Mouse (Mus musculus) intestine, embryonic 14.5 days (tissue): ENCODE data around the gene Myh10. TPM values are rescaled to one million over a fixed set of nuclear protein-coding genes. Genes with fewer than 3 reads are reported as not detected.

ENCODE experiments used
- ATAC-seq: fragments of 200-750 bp; cut with Nextera tagmentation; replicated peaks from 2 replicates; pipeline ENCODE4 v1.8.0; 2017; ENCODE audit warnings: low read depth, moderate number of reproducible peaks, moderate TSS enrichment, moderate library complexity; ENCODE audit not compliant: low FRiP score, low TSS enrichment
- DNase-seq: peaks from one replicate; pipeline ENCODE4 v3.0.0-alpha.2; 2018; ENCODE audit warnings: low spot score
- H3K27ac ChIP-seq: fragments of 300-500 bp; sonication (generic); 2 replicates; pipeline ENCODE4 v1.5.1; 2014; ENCODE audit warnings: low read depth, mild to moderate bottlenecking, control low read depth
- H3K27me3 ChIP-seq: fragments of 300-500 bp; sonication (generic); replicated peaks from 2 replicates; pipeline ENCODE4 v1.6.1; 2014; ENCODE audit warnings: low read length, control low read depth; ENCODE audit not compliant: control insufficient read depth, insufficient read depth
- H3K36me3 ChIP-seq: fragments of 300-500 bp; sonication (generic); 2 replicates; pipeline ENCODE4 v1.6.1; 2014; ENCODE audit warnings: low read length, control low read depth; ENCODE audit not compliant: control insufficient read depth, insufficient read depth
- H3K4me1 ChIP-seq: fragments of 300-500 bp; sonication (generic); replicated peaks from 2 replicates; pipeline ENCODE4 v1.6.1; 2014; ENCODE audit warnings: low read length, control low read depth, mixed read lengths; ENCODE audit not compliant: control insufficient read depth, insufficient read depth
- H3K4me2 ChIP-seq: fragments of 300-500 bp; sonication (generic); 2 replicates; pipeline ENCODE4 v1.6.1; 2014; ENCODE audit warnings: low read length
- H3K4me3 ChIP-seq: fragments of 300-500 bp; sonication (generic); 2 replicates; pipeline ENCODE4 v1.5.1; 2014; ENCODE audit warnings: low read depth, low read length, control low read depth, mixed read lengths
- H3K9ac ChIP-seq: fragments of 300-500 bp; sonication (generic); 2 replicates; pipeline ENCODE4 v1.6.1; 2014; ENCODE audit warnings: mild to moderate bottlenecking, low read length
- H3K9me3 ChIP-seq: fragments of 300-500 bp; sonication (generic); 2 replicates; pipeline ENCODE4 v1.6.1; 2016; ENCODE audit warnings: low read length, control low read depth; ENCODE audit not compliant: control insufficient read depth
- WGBS: fragments of 180-500 bp; shearing (Covaris S2); extraction: QIAGEN DNeasy Blood & Tissue Kit; methylation state at CpG from one replicate; pipeline ENCODE4 v1.1.7; 2014; 5-methylcytosine and 5-hydroxymethylcytosine counted together
- polyA plus RNA-seq: library from polyadenylated mRNA; unstranded; fragments of >200 nt; fragmentation: Nextera tagmentation; extraction: Ambion mirVana; gene quantifications from 2 replicates; pipeline ENCODE4 v1.2.1, GENCODE M21; 2014

The Myh10 gene
- polyA plus RNA-seq, 1 experiment from 2014 or later: 108 TPM

DNA sequence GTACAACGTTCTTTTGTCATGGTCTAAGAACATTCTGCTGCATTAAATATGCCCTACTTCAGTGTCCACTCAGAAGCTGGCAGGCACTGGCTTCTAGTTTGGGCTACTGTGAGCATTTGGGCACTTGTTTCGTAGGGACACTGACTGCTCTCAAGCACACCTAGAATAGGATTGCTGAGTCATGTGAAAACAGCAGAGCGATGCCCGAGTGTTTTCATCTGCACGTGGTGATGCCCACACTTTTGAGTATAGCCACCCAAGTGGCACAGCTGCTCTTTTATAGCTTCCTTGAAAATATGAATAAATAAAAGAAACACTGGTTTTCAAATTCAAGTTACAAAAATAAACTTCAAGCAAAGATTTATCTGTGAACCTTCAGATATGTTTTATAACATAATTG is 56.8 kb downstream of the Myh10 start:
- peaks cover 61% of the 10 kb centered on the region for H3K36me3 ChIP-seq
- no peak overlapping the region for H3K4me3 ChIP-seq
- ATAC-seq (no peak), DNase-seq (no peak)
- H3K27ac ChIP-seq: no peak overlapping the region
- H3K27me3 ChIP-seq: no peaks in the 10 kb centered on the region
- WGBS: 84% methylated on average over 5 of the region's 5 CpGs
- H3K9me3 ChIP-seq: no peaks in the 10 kb centered on the region
- no peak overlapping the region for H3K4me2 ChIP-seq
- no peak overlapping the region for H3K9ac ChIP-seq
- no peaks in the 10 kb centered on the region for H3K4me1 ChIP-seq

DNA sequence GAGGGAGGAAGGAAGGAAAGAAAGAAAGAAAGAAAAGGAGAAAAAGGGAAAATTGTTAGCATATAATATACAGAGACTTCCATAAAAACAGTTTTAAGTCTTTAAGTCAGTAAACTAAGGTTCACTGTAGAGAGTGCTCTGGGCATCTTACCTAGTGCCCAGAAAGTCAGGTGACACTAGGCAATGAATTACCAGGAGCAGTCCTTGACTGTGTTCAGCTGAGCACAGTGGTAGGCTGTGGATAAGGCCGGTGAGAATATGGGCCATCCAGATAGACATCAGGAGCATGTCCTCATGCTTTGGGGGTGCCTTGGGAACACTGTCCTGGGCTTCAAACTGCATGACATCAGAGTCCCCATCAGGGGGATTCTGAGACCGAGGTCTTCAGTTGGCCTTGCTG is 58.8 kb downstream of the Myh10 start:
- Histone ChIP-seq H3K9ac (no peak overlapping the region), H3K4me2 (no peak overlapping the region), H3K9me3 (no peaks in the 10 kb centered on the region), H3K36me3 (peaks cover 72% of the 10 kb centered on the region), H3K27ac (no peak overlapping the region), H3K4me1 (no peaks in the 10 kb centered on the region), H3K4me3 (no peak overlapping the region), H3K27me3 (no peaks in the 10 kb centered on the region)
- DNase-seq: no peak
- no peak for ATAC-seq
- WGBS: 86% methylated on average over 2 of the region's 2 CpGs

DNA sequence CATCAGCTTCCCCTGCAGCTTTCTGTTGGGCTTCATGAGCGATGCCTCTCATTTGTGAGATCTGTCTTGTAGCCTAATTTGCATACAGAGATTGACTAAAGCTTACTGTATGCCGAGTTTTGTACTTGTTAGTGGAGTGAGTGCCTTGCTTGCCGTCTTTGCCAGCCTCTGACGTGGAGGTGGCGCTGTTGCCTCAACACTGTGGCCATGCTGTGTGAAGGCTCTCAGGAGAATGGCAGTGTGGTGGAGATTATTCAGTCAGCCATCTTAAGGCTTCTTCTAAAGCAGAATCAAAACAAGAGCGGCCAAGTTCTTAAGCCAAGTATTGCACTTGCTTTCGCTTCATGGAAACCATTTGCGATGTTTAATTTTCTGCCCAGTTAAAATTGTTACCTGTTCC is 59.6 kb downstream of the Myh10 start:
- H3K36me3 ChIP-seq: peaks cover 65% of the 10 kb centered on the region
- no peak overlapping the region for H3K27ac ChIP-seq
- H3K4me1 ChIP-seq: no peaks in the 10 kb centered on the region
- ATAC-seq: no peak
- no peak for DNase-seq
- 81% methylated on average over 8 of the region's 8 CpGs for WGBS
- H3K27me3 ChIP-seq: no peaks in the 10 kb centered on the region
- H3K4me3 ChIP-seq: no peak overlapping the region
- no peaks in the 10 kb centered on the region for H3K9me3 ChIP-seq
- no peak overlapping the region for H3K4me2 ChIP-seq
- H3K9ac ChIP-seq: no peak overlapping the region

DNA sequence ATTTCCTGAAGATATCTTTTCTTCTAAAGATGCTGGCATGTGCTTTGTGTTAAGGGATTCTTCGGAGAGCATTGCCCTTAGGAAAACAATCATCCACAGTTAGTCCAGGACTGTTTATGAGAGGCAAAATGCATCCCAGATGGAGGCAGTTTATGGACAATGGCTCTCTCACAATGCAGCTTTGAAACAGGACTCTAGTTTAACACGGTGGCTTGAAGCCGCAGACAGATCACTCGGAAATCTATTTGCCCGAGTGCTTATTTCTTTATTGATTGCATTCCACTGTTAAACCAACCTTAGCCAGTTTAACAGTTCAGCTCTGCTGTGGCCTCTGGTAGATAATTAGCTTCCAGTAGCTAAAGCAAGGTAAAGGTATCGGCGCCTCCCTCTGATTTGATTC is 62.9 kb downstream of the Myh10 start:
- 71% methylated on average over 7 of the region's 7 CpGs for WGBS
- Histone ChIP-seq H3K9ac (no peak overlapping the region), H3K4me2 (no peak overlapping the region), H3K9me3 (no peaks in the 10 kb centered on the region), H3K36me3 (peaks cover 41% of the 10 kb centered on the region), H3K27me3 (no peaks in the 10 kb centered on the region), H3K4me1 (no peaks in the 10 kb centered on the region), H3K4me3 (no peak overlapping the region), H3K27ac (no peak overlapping the region)
- DNase-seq: no peak
- ATAC-seq: no peak

DNA sequence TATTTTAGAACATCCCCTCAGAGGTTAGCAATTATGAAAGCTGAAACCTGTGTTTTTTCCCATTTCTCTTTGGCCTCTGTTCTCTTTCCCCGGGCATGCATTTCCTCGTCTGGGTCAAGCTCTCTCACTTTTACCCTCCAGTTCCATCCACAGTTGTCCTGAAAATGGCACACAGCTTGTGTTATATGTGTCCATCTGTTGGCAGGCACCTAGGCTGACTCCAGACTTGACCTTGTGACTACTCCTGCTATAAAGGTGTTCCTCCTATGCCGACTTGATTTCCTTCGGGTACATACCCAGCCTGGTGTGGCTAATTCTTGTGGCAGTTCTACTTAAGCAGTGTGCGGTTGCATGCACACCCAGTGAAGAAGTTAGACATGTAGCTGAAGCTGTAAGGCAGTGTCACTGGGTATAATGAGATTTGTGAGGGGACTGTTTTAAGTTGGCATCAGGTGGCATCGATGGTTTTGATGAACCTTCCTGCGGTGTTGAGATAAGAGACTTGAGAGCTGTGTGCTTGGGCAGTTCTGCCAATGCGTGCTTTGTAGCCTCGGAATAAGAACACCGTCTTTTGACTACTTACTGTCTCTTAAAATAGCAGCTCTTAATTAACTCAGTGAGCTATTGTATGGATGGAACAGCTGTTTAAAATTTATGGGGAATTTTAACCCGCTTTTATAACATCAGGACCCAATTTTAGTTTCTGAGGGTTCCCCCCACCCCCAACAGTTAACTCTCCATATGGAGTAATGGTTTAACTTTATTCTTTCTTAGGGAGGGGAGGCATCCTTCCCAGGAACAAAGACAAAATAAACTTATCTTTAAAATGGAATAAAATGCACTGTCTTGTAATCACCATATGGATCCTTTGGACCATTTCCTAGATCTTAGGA is 65.3 kb downstream of the Myh10 start:
- Histone ChIP-seq H3K9me3 (no peaks in the 10 kb centered on the region), H3K27ac (no peak overlapping the region), H3K9ac (no peak overlapping the region), H3K36me3 (peaks cover 55% of the 10 kb centered on the region), H3K4me1 (no peaks in the 10 kb centered on the region), H3K4me2 (no peak overlapping the region), H3K4me3 (no peak overlapping the region), H3K27me3 (no peaks in the 10 kb centered on the region)
- ATAC-seq (no peak), DNase-seq (no peak)
- WGBS: 85% methylated on average over 11 of the region's 11 CpGs

DNA sequence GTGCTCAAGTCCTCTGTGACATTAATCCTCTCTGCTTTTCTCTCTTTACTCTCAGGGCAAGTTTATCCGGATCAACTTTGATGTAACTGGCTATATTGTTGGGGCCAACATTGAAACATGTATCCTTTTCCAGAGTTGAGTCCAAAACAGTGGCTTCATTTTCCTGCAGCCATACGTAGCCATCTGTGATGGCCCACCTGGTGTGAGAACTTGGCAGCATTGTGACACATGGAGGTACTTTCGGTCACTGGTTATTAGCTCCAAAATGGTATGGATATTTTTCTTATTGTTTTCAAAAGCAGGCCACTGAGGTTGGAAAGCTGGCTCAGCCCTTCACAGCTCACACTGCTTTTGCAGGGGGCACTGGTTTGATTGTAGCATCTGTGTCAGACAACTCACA is 68.3 kb downstream of the Myh10 start:
- ATAC-seq: no peak
- Histone ChIP-seq H3K4me3 (no peak overlapping the region), H3K9ac (no peak overlapping the region), H3K4me2 (no peak overlapping the region), H3K4me1 (no peaks in the 10 kb centered on the region), H3K9me3 (no peaks in the 10 kb centered on the region), H3K27me3 (no peaks in the 10 kb centered on the region), H3K27ac (no peak overlapping the region), H3K36me3 (peaks cover 62% of the 10 kb centered on the region)
- 92% methylated on average over 3 of the region's 3 CpGs for WGBS
- DNase-seq: no peak

DNA sequence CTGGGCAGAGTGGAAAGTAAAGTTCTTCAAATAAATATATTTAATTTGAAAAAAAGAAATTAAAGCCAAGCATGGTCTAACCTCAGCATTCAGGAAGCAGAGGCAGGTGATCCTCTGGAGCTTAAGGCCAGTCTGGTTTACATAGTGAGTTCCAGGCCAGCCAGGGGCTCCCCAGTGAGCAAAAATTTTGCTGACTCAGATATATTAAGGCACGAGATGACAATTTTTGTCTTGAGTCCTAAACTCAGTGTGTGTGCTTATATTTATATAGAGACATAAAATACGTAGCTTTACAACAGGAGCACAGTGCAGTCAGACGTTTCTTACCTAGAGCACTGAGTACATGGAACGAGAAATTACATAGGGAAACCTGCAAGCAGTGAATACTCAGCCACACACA is 69.8 kb downstream of the Myh10 start:
- H3K36me3 ChIP-seq: peaks cover 74% of the 10 kb centered on the region
- H3K27me3 ChIP-seq: no peaks in the 10 kb centered on the region
- H3K4me3 ChIP-seq: no peak overlapping the region
- ATAC-seq (no peak), DNase-seq (no peak)
- H3K4me2 ChIP-seq: no peak overlapping the region
- H3K9ac ChIP-seq: no peak overlapping the region
- WGBS: 86% methylated on average over 4 of the region's 4 CpGs
- H3K4me1 ChIP-seq: no peaks in the 10 kb centered on the region
- H3K27ac ChIP-seq: no peak overlapping the region
- H3K9me3 ChIP-seq: no peaks in the 10 kb centered on the region

DNA sequence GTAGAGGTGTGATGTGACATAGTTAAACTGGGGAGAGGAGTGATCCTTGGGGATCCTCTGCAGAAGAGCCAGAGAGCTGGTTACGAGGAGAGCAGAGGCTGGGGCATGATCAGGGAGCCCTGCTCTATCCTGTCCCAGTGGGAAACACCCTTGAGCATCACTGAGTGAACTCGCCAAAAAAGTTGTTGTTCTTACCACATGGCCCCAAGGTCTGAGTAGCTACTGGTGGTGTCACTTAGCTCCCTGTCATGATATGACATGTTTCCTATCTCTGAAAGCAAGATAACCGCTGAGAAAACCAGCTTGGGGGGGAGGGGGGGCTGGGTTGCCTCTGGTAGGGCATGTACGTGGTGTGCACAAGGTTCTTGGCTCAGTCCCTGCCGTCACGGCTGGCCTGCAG is 70.3 kb downstream of the Myh10 start:
- no peak for ATAC-seq

DNA sequence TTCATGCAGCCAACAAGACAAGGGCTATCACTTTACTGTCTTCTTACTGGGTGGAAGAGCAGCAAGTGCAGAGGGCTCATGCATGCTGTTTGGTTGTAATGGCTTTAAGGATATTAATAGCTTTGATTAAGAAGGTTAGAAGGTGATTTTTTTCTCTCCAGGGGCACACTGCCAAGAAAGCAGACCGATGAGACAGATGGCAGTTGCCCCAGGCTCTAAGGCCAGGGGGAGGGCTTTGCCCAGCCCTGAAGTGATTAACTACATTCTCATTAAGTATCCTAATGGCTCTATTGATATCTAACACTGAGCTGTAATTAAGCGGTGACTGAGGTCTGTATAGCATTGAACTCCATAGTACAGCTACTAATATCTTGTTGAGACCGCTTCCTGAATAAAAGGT is 73.3 kb downstream of the Myh10 start:
- WGBS: 78% methylated on average over 3 of the region's 3 CpGs
- ATAC-seq: no peak
- Histone ChIP-seq H3K4me3 (no peak overlapping the region), H3K9ac (no peak overlapping the region), H3K27me3 (no peaks in the 10 kb centered on the region), H3K4me1 (no peaks in the 10 kb centered on the region), H3K27ac (no peak overlapping the region), H3K36me3 (peaks cover 100% of the 10 kb centered on the region), H3K9me3 (no peaks in the 10 kb centered on the region), H3K4me2 (no peak overlapping the region)
- DNase-seq: no peak

More for the DNA sequence above, 70.3 kb downstream of the Myh10 start:
- Histone ChIP-seq H3K9me3 (no peaks in the 10 kb centered on the region), H3K9ac (no peak overlapping the region), H3K4me3 (no peak overlapping the region), H3K27ac (no peak overlapping the region), H3K4me1 (no peaks in the 10 kb centered on the region), H3K36me3 (peaks cover 75% of the 10 kb centered on the region), H3K4me2 (no peak overlapping the region), H3K27me3 (no peaks in the 10 kb centered on the region)
- no peak for DNase-seq
- 89% methylated on average over 6 of the region's 6 CpGs for WGBS
